Mouse (Mus musculus): Measurements from ENCODE around the gene Fam71b.

Fam71b gene

GRCm38 (mm10) chr11:46396167-46396859 lies at the start of gene Fam71b:
Gene Fam71b, plus strand, starts transcription at chr11:46396559.
- DNase-seq: peak; percentile 67 to 75

- no peak for DNase-seq
Observed at GRCm38 (mm10) chr11:46347756-46348155, 48.6 kb upstream of the Fam71b start.

- DNase-seq: no peak
Observed at GRCm38 (mm10) chr11:46348416-46348815, 47.9 kb upstream of the Fam71b start.

- no peak for DNase-seq
Observed at GRCm38 (mm10) chr11:46349681-46350410, 46.5 kb upstream of the Fam71b start.

GRCm38 (mm10) chr11:46358369-46358768 lies 38.0 kb upstream of the Fam71b start:
- DNase-seq: no peak

- no peak for DNase-seq
Observed at GRCm38 (mm10) chr11:46360991-46361665, 35.2 kb upstream of the Fam71b start.

- DNase-seq: no peak
Observed at GRCm38 (mm10) chr11:46362061-46363022, 34.0 kb upstream of the Fam71b start.

- DNase-seq: no peak
Observed at GRCm38 (mm10) chr11:46363864-46364263, 32.5 kb upstream of the Fam71b start.

GRCm38 (mm10) chr11:46365744-46366143 lies 30.6 kb upstream of the Fam71b start:
- DNase-seq: no peak

- DNase-seq: no peak
Observed at GRCm38 (mm10) chr11:46366357-46366756, 30.0 kb upstream of the Fam71b start.

GRCm38 (mm10) chr11:46370457-46370856 lies 25.9 kb upstream of the Fam71b start:
- no peak for DNase-seq

GRCm38 (mm10) chr11:46371250-46371649 lies 25.1 kb upstream of the Fam71b start:
- DNase-seq: no peak

- DNase-seq: no peak
Observed at GRCm38 (mm10) chr11:46372331-46372953, 23.9 kb upstream of the Fam71b start.

GRCm38 (mm10) chr11:46373071-46374030 lies 23.0 kb upstream of the Fam71b start:
- DNase-seq: no peak

GRCm38 (mm10) chr11:46375015-46375414 lies 21.3 kb upstream of the Fam71b start:
- DNase-seq: no peak

- DNase-seq: no peak
Observed at GRCm38 (mm10) chr11:46377316-46377715, 19.0 kb upstream of the Fam71b start.

GRCm38 (mm10) chr11:46377819-46378782 lies 18.3 kb upstream of the Fam71b start:
- no peak for DNase-seq

GRCm38 (mm10) chr11:46380097-46380675 lies 16.2 kb upstream of the Fam71b start:
- DNase-seq: peak in 1 of 2 experiments; percentile 33

- no peak for DNase-seq
Observed at GRCm38 (mm10) chr11:46382466-46382865, 13.9 kb upstream of the Fam71b start.

Data from thymus, postnatal 36 days (tissue).